Mouse (Mus musculus): ENCODE measurements around the gene Ntrk1.

Gene Ntrk1

DNA sequence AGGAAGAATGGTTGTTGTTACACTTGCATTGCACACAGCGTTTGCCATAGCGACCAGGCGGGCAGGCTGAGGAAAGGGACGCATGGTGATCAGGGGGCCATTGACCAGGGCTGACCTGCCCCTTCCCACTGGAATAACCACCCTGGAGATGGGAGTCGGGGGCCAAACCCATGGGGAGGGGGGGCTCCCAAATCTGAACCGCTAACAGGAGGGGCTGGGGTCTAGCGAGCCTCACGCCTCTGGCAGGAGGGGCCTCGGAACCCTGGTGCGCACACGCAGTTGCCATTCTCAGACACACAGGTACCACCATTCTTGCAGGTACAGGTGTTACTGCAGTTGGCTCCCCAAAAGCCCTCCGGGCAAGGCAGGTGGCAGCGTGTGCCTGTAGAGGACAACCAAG lies 41.1 kb downstream of the Ntrk1 start:
- no peak for DNase-seq (ENCODE audit: low read depth, low spot score)

DNA sequence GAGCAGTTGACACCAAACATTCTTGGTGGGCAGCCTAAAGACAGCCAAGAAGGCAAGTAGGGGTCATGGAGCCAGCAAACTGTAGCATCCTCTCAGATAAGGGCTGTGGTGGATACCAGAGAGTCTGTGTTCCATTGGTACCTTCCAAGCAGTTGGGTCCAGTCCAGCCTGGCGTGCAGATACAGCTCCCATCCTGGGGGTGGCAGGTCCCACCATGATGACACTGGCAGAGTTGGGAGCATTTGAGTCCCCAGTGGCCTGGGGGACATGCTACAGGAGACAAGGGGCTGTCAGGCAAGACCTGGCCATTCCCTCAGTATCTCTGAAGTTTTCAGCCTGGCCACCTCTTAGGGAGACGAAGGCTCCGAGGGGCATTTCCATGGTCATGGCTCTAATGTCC lies 42.4 kb downstream of the Ntrk1 start:
- DNase-seq (ENCODE audit: low read depth, low spot score): no peak

DNA sequence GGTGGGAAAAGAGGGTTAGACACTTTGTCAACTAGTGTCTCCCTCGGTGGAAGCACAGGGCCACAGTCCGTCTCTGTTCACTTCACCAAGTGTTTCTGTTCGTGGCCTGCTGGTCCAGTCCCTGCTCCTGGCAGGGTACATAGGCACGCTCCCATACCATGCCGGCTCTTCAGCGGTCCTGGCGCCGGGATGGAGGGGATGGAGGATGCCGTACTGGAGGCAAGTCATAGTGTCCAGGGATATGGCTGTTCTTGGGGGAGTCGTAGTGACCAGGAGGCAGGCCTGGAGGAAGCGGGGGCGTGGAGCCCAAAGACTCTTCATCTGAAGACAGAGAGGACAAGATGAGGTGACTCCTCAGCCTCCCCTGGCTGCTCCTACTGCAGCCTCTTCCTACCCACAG lies 45.0 kb downstream of the Ntrk1 start:
- no peak for DNase-seq (ENCODE audit: low read depth, low spot score)

DNA sequence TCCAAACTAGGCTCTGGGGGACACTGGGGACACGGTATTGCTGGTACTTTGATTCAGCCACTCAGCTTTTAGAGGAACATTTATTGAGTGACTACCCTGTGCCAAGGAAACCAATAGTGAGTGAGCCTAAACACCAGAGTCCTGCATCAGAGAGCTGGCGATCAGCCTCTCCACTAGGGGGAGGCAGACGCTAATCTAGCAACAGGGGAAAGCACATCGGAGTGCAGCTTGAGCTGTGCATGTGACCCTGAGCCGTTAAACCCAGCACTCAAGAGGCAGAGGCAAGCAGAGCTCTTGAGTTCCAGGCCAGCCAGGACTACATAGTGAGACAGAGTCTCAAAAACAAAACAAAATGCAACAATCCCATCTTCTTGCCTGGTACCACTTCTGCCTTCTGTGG lies 45.9 kb downstream of the Ntrk1 start:
- peak; percentile 85 for DNase-seq (ENCODE audit: low read depth, low spot score)

DNA sequence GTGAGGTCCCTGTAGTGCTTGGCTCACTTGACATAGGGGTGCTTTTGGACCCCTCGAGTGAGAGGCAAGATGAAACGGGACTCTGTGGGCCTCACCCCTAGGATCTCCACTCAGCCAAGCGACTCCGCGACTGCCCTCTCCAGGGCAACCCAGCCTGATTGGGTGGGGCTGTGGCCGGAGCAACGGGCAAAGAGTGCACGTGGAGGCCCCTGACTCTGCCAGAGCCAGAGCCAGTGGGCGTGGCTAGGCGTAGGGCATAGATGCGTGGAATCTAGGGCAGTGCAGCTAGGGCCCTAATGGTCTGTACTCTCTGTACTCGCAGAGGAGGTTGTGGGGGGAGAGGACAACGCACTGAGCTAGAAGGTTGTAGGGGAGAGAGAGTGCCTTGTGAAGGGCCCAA lies 46.5 kb downstream of the Ntrk1 start, which contains the start of gene Lrrc71:
TSS of gene Lrrc71 (minus strand) at position 195 of the 400 bp plus-strand sequence.
- peak; percentile 48 for DNase-seq (ENCODE audit: low read depth, low spot score)

DNA sequence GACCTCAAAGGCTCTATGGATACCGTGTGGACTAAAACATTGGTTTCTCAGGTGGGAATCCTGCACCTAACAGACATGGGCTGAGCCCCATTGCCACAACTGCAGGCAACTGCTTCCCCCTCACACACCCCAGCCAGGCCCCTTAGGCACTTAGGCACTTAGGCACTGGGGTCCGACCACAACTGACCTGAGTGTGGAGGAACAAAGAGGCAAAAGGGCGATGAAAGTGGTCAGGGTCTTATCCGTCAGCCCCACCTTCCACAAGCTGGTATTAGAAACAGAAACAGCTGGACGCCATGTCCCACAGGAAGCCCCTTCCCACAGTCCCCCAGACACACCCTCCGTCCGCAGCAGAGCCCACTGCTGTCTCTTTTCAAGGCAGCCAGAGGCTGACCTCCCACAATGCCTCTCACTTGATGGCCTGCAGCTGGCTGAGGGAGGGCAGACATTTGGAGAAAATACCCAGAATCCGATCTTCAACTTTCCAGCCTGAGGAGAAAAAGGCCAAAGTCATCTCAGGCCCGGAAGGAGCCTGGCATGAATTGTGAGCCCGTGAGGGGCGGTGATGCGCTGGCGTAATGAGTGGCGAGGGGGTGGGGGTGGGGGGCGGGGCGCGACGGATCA lies 49.8 kb downstream of the Ntrk1 start:
- no peak for DNase-seq (ENCODE audit: low read depth, low spot score)

DNA sequence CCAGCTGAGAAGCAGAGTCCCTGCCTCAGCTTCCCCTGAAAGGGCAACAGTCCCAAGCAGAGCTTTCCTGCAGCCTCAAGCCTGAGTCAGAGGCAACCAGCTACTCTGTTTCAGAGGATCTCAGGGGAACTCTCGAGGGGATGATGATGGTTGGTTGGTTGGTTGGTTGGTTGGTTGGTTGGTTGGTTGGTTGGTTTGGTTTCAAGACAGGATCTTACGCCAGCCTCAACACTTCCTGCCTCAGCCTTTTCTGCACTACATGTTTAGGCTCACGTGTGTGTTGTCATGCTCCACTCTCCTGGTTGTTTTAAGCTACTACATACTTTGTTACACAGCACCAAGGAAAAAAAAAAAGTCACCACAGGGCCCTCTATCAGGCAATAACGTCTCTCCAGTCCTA lies 51.0 kb downstream of the Ntrk1 start:
- no peak for DNase-seq (ENCODE audit: low read depth, low spot score)

DNA sequence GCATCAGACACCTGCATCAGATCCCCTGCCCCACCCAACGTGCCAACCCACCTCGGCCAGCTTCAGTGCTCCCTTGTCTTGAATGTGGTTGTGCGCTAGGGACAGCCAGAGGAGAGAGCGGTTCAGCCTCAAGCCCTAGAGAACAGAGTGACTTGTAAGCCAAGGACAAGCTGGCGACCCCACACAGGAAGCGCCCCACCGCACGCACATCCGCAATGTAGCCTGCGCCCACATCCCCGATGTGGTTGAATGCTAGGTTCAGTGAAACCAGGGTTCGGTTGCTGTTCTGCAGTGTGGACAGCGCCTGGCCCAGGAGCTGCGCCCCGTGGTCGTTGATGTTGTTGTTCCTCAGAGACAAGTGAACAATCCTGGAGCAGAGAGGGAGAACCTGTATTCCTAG lies 52.2 kb downstream of the Ntrk1 start:
- DNase-seq (ENCODE audit: low read depth, low spot score): no peak

DNA sequence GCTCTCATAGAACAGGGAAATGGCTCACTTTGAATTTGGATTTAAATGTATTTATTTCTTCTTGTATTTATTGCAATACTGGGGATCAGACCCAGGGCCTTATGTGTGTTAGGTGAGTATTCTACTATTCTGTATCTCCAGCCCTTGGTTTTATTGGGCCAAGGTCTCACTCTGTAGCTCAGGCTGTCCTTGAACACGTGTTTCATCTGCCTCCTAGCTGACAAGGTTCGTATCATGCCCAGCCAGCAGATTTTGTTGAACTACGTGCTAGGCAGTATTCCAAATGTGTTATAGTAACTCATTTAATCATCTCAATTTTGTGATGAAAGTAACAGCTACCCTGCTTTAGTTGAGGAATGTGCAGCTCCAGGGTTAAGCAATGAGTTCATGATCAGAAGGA lies 52.9 kb downstream of the Ntrk1 start:
- DNase-seq (ENCODE audit: low read depth, low spot score): no peak

DNA sequence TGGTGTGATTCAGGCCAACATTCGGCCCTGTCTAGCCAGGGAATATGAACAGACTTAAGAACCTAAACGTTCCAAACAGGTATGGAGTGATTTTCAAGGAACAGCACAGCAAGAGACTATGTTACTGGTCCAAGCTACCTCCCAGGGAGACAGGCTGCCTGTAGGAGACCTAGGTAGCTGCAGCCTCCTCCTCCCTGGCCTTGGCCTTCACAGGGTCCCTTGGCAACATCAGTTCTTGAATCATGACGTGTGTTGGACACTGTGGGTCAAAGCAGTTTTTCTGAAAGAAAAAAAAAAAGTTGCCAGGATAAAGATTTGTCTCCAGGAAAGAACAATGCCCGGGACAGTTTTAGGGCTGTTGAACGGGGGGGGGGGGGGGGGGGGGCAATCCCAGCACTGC lies 56.1 kb downstream of the Ntrk1 start:
- DNase-seq (ENCODE audit: low read depth, low spot score): no peak

DNA sequence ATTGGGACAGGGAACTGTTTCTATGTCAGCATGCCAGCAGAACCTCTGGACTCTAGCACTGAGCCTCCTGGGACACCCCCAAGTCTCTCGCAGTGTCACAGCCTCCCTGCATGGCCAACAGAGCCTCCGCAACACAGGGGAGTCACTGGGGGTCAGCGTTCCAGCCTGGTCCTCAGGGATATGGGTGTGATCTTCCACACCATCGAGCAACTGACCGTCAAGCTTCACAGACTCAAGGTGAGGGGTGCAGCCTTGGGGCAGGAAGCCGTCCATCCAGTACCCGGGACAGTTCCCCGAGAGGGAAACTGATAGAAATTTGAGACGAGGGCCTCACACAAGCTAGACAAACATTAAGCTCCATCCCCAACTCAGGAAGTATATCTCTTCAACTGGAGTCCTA lies 59.6 kb downstream of the Ntrk1 start:
- no peak for DNase-seq (ENCODE audit: low read depth, low spot score)

DNA sequence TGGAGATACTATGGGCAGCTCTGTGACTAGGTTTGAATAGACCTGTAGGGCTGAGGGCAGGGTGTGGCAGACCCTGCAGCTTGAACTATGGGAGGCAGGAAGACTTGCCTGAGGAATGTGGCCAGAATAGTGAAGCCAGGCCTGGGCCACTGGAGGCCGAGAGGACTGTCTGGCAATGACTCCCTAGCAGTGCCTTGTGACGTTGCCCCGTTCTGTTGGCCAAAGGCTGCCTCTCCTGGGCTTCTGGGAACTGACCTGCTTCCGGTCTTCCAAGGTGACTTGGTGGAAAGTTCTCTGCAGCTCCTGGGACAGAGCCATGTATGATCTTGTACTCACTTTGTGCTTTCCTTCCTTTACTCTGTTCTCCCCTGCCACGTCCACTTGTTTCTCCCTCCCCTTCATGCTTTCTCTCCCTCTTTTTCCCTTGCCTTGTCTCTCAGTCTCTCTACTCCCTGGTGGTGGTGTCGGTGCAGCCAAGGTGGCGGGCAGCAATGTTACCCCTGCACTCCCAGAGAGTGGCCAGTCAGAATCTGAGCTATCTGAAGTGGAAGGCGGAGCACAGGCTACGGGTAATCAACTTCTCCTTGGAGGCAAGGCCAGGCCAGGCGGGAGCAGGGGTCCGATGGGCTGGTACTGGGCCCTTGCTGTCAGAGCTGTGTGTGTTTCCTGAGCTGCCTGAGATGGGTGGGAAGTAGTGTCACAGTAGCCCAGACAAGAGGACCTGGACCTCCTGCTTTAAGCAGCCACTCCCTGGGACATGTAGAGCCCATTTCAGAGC lies 60.8 kb downstream of the Ntrk1 start:
- DNase-seq (ENCODE audit: low read depth, low spot score): no peak

DNA sequence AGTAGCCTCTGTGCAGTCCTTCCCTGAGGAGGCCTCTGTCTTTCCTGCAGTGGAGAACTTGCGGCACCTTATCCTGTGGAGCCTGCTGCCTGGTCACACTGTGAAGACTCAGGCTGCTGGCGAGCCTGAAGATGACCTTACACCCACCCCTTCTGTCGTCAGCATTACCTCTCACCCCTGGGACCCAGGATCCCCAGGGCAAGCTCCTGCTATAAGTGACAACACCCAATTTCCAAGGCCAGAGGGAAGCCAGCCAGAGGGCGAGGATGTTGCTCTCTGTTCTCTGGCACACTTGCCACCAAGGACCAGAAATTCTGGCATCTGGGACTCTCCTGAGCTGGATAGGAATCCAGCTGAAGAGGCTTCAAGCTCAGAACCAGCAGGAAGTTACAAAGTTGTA lies 61.9 kb downstream of the Ntrk1 start:
- no peak for DNase-seq (ENCODE audit: low read depth, low spot score)

DNA sequence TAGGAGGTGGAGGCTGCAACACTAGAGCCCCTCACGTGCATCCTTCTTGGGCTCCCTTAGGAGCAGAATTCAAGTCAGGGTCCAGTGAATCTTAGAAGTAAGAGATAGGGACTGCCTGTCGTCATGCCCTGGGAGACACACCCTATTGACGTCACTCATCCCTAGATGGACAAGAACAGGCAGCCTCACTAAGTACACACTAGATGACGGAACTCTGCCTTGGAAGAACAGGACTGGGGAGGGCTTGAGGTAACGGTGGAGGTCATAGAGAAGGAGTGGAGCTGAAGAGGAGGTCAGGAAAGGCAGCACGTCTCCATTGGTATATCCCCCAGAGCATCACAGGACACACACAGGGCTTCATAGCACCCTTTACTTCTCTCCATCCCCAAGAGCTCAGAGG lies 66.3 kb downstream of the Ntrk1 start:
- DNase-seq (ENCODE audit: low read depth, low spot score): no peak
